Mouse (Mus musculus) stomach, embryonic 15.5 days (tissue): ENCODE results near the gene Tspan1. TPM values are rescaled to one million over a fixed set of nuclear protein-coding genes. Genes with fewer than 3 reads are reported as not detected.

ENCODE experiments used
- ATAC-seq: fragments of 200-750 bp; cut with Nextera tagmentation; 2 replicates; pipeline ENCODE4 v1.8.0; 2017; ENCODE audit warnings: low read depth, moderate number of reproducible peaks, moderate TSS enrichment; ENCODE audit not compliant: insufficient read depth, low FRiP score
- H3K27ac ChIP-seq: fragments of 300-500 bp; sonication (generic); 2 replicates; pipeline ENCODE4 v1.5.1; 2015; ENCODE audit warnings: mild to moderate bottlenecking, inconsistent platforms
- H3K27me3 ChIP-seq: fragments of 300-500 bp; sonication (generic); replicated peaks from 2 replicates; pipeline ENCODE4 v1.6.1; 2015; ENCODE audit warnings: inconsistent platforms
- H3K36me3 ChIP-seq: fragments of 300-500 bp; sonication (generic); 2 replicates; pipeline ENCODE4 v1.6.1; 2015; ENCODE audit warnings: inconsistent platforms
- H3K4me1 ChIP-seq: fragments of 300-500 bp; sonication (generic); 2 replicates; pipeline ENCODE4 v1.6.1; 2015; ENCODE audit warnings: inconsistent platforms
- H3K4me2 ChIP-seq: fragments of 300-500 bp; sonication (generic); 2 replicates; pipeline ENCODE4 v1.6.1; 2015; ENCODE audit warnings: mild to moderate bottlenecking, inconsistent platforms
- H3K4me3 ChIP-seq: fragments of 300-500 bp; sonication (generic); replicated peaks from 2 replicates; pipeline ENCODE4 v1.5.1; 2015; ENCODE audit warnings: inconsistent platforms
- H3K9ac ChIP-seq: fragments of 300-500 bp; sonication (generic); 2 replicates; pipeline ENCODE4 v1.6.1; 2015; ENCODE audit warnings: inconsistent platforms
- H3K9me3 ChIP-seq: fragments of 300-500 bp; sonication (generic); 2 replicates; pipeline ENCODE4 v1.6.1; 2016; ENCODE audit warnings: inconsistent platforms
- WGBS: fragments of 180-500 bp; shearing (Covaris S2); methylation state at CpG from one replicate; pipeline ENCODE4 v1.1.7; 2015; 5-methylcytosine and 5-hydroxymethylcytosine counted together
- polyA plus RNA-seq: library from polyadenylated mRNA; unstranded; fragments of >200 nt; fragmentation: Nextera tagmentation; extraction: Ambion mirVana; gene quantifications from 2 replicates; pipeline ENCODE4 v1.2.1, GENCODE M21; 2015

Gene Tspan1
- 47.5 and 50.8 TPM in 2 replicates for polyA plus RNA-seq

DNA sequence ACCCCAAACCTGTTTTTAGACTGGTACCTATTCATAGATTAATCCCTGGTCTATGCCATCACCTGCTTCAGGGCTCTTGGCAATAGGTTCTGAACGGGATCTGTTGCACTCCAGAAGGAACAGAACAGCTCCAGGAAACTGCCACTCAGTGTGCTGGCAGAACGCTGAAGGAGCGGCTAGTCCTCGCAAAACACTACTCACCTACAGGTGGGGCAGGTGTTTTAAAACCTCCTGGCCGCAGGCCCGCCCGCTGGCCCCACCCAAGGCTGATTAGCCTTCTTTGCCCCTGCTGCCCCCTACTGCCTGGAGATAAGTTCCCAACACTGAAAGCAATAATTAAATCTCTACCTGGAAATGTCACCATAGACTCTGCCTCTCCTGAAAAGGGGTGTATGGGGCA is at the start of gene Tspan1:
Gene Tspan1, minus strand, starts transcription at position 198 of the 400 bp plus-strand sequence.
- H3K4me1 ChIP-seq: peaks cover 5% of the 10 kb centered on the region; the same call in 1 of the 2 replicates
- H3K36me3 ChIP-seq: no peaks in the 10 kb centered on the region
- no peak within 1 kb of the TSS; the same call in 1 of the 2 replicates for H3K9ac ChIP-seq
- WGBS: 22% methylated on average over 7 of the region's 7 CpGs
- no peak within 1 kb of the TSS for H3K27ac ChIP-seq
- H3K4me2 ChIP-seq: peak within 1 kb of the TSS; percentile 35
- no peaks in the 10 kb centered on the region for H3K27me3 ChIP-seq
- no peaks in the 10 kb centered on the region for H3K9me3 ChIP-seq
- ATAC-seq: peak; percentile 38; the same call in 1 of the 2 replicates
- H3K4me3 ChIP-seq: no peak within 1 kb of the TSS; the same call in 1 of the 2 replicates

DNA sequence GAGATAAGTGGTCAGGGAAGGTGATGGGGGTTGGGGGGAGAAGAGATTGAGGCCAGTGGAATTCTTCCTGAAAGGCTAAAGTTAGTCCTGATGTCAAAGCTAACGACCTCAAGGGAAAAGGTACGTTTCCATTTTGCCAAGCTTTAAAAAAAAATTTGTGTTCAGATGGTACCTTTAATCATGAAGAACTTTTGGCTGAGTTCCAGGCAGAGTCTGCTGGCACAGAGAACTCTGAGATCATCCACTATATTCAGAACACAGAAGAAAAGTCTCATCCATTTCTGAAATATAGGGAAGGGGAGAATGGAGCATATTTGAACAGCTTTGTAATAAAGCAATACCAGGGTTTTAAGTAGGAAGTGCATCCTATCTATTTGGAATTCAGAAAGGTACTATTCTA is 49.6 kb upstream of the Tspan1 start:
- no peaks in the 10 kb centered on the region for H3K27me3 ChIP-seq
- no peak overlapping the region for H3K4me3 ChIP-seq
- H3K9ac ChIP-seq: no peak overlapping the region
- WGBS: 28% methylated on average over 2 of the region's 2 CpGs
- no peak overlapping the region for H3K27ac ChIP-seq
- H3K36me3 ChIP-seq: no peaks in the 10 kb centered on the region
- no peak overlapping the region for H3K4me2 ChIP-seq
- no peaks in the 10 kb centered on the region for H3K9me3 ChIP-seq
- no peak for ATAC-seq
- H3K4me1 ChIP-seq: peaks cover 5% of the 10 kb centered on the region; the same call in 1 of the 2 replicates

- ATAC-seq: no peak
- H3K9me3 ChIP-seq: no peaks in the 10 kb centered on the region
These were observed 48.6 kb upstream of the Tspan1 start for GRCm38 (mm10) chr4:116215895-116216605.

DNA sequence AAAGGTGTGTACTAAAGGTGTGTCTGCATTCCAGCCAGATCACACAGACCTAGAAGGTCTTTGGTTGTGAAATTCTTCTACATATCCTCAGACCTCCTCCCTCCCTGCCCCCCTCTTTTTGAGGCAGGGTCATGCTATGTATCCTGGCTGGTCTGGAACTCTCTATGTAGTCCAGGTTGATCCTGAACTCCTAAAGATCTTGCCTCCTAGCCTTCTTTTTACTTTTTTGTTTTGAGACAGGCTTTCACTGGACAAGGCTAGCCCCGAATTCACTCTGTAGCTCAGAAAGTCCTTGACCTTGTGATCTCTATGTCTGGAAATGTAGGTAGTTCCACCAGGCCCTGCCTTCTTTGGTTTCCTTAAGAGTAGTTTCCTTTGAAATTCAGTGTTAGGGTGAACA is 41.5 kb upstream of the Tspan1 start:
- no peak overlapping the region for H3K27ac ChIP-seq

More at GRCm38 (mm10) chr4:116215895-116216605, 48.6 kb upstream of the Tspan1 start:
- H3K4me1 ChIP-seq: peaks cover 5% of the 10 kb centered on the region; the same call in 1 of the 2 replicates
- H3K36me3 ChIP-seq: no peaks in the 10 kb centered on the region
- no peak overlapping the region for H3K4me3 ChIP-seq
- H3K9ac ChIP-seq: no peak overlapping the region
- WGBS: 81% methylated on average over 2 of the region's 2 CpGs
- H3K27me3 ChIP-seq: no peaks in the 10 kb centered on the region
- no peak overlapping the region for H3K27ac ChIP-seq
- no peak overlapping the region for H3K4me2 ChIP-seq

DNA sequence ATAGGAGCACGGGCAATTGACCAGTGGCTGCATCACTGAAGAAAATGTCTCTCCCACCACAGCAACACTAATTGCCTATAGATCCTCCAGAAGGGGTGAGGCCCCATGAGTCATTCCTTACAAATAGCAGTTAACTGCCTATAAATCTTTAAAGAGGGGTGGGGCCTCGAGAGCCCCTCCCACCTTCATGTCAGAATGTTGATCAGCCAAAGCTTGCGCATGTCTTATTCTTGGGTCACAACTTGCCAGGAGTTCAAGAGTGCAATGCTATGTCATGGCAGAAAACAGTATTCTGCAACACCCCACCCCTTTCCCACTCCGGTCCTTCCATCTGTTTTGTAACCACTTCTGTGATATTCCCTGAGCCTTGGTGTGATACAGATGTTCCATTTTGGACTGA is 39.1 kb upstream of the Tspan1 start:
- no peak overlapping the region for H3K4me3 ChIP-seq
- H3K9ac ChIP-seq: no peak overlapping the region
- H3K9me3 ChIP-seq: no peaks in the 10 kb centered on the region
- no peak overlapping the region for H3K27ac ChIP-seq
- ATAC-seq: no peak
- WGBS: 66% methylated on average over 4 of the region's 4 CpGs
- no peaks in the 10 kb centered on the region for H3K27me3 ChIP-seq
- no peak overlapping the region for H3K4me2 ChIP-seq
- H3K4me1 ChIP-seq: 0 out of 2 replicates have a peak, but pooled peaks cover 3% of the 10 kb centered on the region
- no peaks in the 10 kb centered on the region for H3K36me3 ChIP-seq

More for the DNA sequence above, 41.5 kb upstream of the Tspan1 start:
- ATAC-seq: no peak
- Histone ChIP-seq H3K4me1 (0 out of 2 replicates have a peak, but pooled peaks cover 3% of the 10 kb centered on the region), H3K9me3 (no peaks in the 10 kb centered on the region), H3K4me2 (no peak overlapping the region), H3K36me3 (no peaks in the 10 kb centered on the region), H3K9ac (no peak overlapping the region), H3K27me3 (no peaks in the 10 kb centered on the region), H3K4me3 (no peak overlapping the region)
- 76% methylated on average over 1 of the region's 1 CpGs for WGBS

- no peak overlapping the region for H3K4me3 ChIP-seq
- 0 out of 2 replicates have a peak, but pooled peaks cover 3% of the 10 kb centered on the region for H3K4me1 ChIP-seq
- ATAC-seq: no peak
- no peaks in the 10 kb centered on the region for H3K9me3 ChIP-seq
- no peaks in the 10 kb centered on the region for H3K27me3 ChIP-seq
- H3K27ac ChIP-seq: no peak overlapping the region
- no peaks in the 10 kb centered on the region for H3K36me3 ChIP-seq
- no peak overlapping the region for H3K4me2 ChIP-seq
- no peak overlapping the region for H3K9ac ChIP-seq
- 57% methylated on average over 3 of the region's 3 CpGs for WGBS
These were observed 37.0 kb upstream of the Tspan1 start for GRCm38 (mm10) chr4:116204422-116204821.

DNA sequence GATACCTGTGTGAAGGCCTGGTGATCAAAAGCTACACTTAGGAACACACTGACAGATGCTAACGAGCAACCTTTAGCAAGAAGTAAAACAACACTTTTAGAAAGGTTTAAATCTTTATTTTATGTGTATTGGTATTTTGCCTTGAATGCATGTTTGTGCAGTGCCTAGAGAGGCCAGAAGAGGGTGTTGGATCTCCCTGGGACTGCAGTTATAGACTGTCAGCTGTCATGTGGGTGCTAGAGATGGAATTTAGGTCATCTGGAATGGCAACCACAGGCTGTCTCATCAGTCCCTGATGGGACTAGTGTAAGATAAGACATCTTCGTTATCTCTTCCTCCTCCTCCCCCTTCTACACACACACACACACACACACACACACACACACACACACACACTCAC is 31.0 kb upstream of the Tspan1 start:
- H3K4me1 ChIP-seq: no peaks in the 10 kb centered on the region
- no peaks in the 10 kb centered on the region for H3K9me3 ChIP-seq
- H3K9ac ChIP-seq: no peak overlapping the region
- no peak for ATAC-seq
- WGBS: 80% methylated on average over 2 of the region's 2 CpGs
- no peaks in the 10 kb centered on the region for H3K36me3 ChIP-seq
- H3K4me2 ChIP-seq: no peak overlapping the region
- no peak overlapping the region for H3K4me3 ChIP-seq
- no peaks in the 10 kb centered on the region for H3K27me3 ChIP-seq
- no peak overlapping the region for H3K27ac ChIP-seq

GRCm38 (mm10) chr4:116193583-116194383 is 26.4 kb upstream of the Tspan1 start:
- Histone ChIP-seq H3K4me2 (no peak overlapping the region), H3K4me3 (no peak overlapping the region), H3K4me1 (no peaks in the 10 kb centered on the region), H3K36me3 (no peaks in the 10 kb centered on the region), H3K27me3 (no peaks in the 10 kb centered on the region), H3K27ac (no peak overlapping the region), H3K9ac (no peak overlapping the region), H3K9me3 (no peaks in the 10 kb centered on the region)
- peak; percentile 89 for ATAC-seq
- WGBS: 50% methylated on average over 9 of the region's 9 CpGs

GRCm38 (mm10) chr4:116192286-116192835 is 25.0 kb upstream of the Tspan1 start:
- Histone ChIP-seq H3K27me3 (no peaks in the 10 kb centered on the region), H3K4me2 (no peak overlapping the region), H3K9me3 (no peaks in the 10 kb centered on the region), H3K27ac (no peak overlapping the region), H3K9ac (no peak overlapping the region), H3K4me3 (no peak overlapping the region), H3K36me3 (no peaks in the 10 kb centered on the region), H3K4me1 (no peaks in the 10 kb centered on the region)
- 41% methylated on average over 4 of the region's 4 CpGs for WGBS
- no peak for ATAC-seq

DNA sequence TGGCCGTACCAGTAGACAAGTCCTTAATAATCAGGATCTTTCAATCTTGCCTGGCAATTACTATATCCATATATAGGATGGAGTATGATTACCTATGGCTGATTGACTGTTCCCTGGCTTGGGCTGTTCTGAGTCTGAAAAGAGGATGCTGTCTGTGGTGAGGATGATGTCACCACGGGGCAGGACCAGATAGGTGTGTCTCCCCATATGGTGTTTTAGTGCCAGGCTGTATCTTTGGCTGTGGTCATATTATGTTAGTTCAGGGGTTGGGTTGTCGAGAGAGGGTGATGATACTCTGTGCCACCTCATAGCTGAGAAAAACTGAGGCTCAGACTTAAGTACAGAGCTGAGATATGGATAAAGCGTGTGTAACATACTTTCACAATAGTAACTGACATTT is 17.7 kb upstream of the Tspan1 start:
- no peak overlapping the region for H3K9ac ChIP-seq
- 0 out of 2 replicates have a peak, but pooled peaks cover 7% of the 10 kb centered on the region for H3K4me1 ChIP-seq
- 83% methylated on average over 4 of the region's 4 CpGs for WGBS
- 0 out of 2 replicates have a peak, but pooled peaks cover 3% of the 10 kb centered on the region for H3K27me3 ChIP-seq
- no peak overlapping the region for H3K4me2 ChIP-seq
- H3K27ac ChIP-seq: no peak overlapping the region
- no peak for ATAC-seq
- no peaks in the 10 kb centered on the region for H3K9me3 ChIP-seq
- no peaks in the 10 kb centered on the region for H3K36me3 ChIP-seq
- H3K4me3 ChIP-seq: no peak overlapping the region

GRCm38 (mm10) chr4:116182745-116183144 is 15.3 kb upstream of the Tspan1 start:
- Histone ChIP-seq H3K27ac (no peak overlapping the region), H3K4me2 (peak overlapping the region; percentile 30), H3K9ac (no peak overlapping the region), H3K4me1 (0 out of 2 replicates have a peak, but pooled peaks cover 7% of the 10 kb centered on the region), H3K36me3 (no peaks in the 10 kb centered on the region), H3K27me3 (0 out of 2 replicates have a peak, but pooled peaks cover 3% of the 10 kb centered on the region), H3K9me3 (no peaks in the 10 kb centered on the region), H3K4me3 (no peak overlapping the region; the same call in 1 of the 2 replicates)
- no peak for ATAC-seq
- 11% methylated on average over 12 of the region's 12 CpGs for whole genome bisulfite sequencing
